Mouse (Mus musculus) kidney, postnatal 0 days (tissue): ENCODE data around the gene Aff1. TPM values are rescaled to one million over a fixed set of nuclear protein-coding genes. Genes with fewer than 3 reads are reported as not detected.
A peak's percentile ranks its signal among the peaks of the same experiment; 100 is the strongest.

Source experiments
- ATAC-seq: fragments of 200-750 bp; cut with Nextera tagmentation; replicated peaks from 2 replicates; pipeline ENCODE4 v1.8.0; 2017; ENCODE audit warnings: low read depth, moderate number of reproducible peaks, moderate TSS enrichment, moderate library complexity; ENCODE audit not compliant: low FRiP score
- DNase-seq: peaks from one replicate; pipeline ENCODE4 v3.0.0-alpha.2; 2016; ENCODE audit warnings: low spot score
- H3K27ac ChIP-seq: fragments of 300-500 bp; sonication (generic); 2 replicates; pipeline ENCODE4 v1.5.1; 2014; ENCODE audit warnings: mild to moderate bottlenecking
- H3K27me3 ChIP-seq: fragments of 300-500 bp; sonication (generic); 2 replicates; pipeline ENCODE4 v1.6.1; 2014; ENCODE audit warnings: low read length, mixed read lengths; ENCODE audit not compliant: insufficient read depth
- H3K36me3 ChIP-seq: fragments of 300-500 bp; sonication (generic); 2 replicates; pipeline ENCODE4 v1.6.1; 2014; ENCODE audit warnings: low read length, mixed read lengths; ENCODE audit not compliant: insufficient read depth
- H3K4me1 ChIP-seq: fragments of 300-500 bp; sonication (generic); replicated peaks from 2 replicates; pipeline ENCODE4 v1.6.1; 2014; ENCODE audit warnings: antibody characterized with exemption, low read length, mixed read lengths; ENCODE audit not compliant: insufficient read depth
- H3K4me2 ChIP-seq: fragments of 300-500 bp; sonication (generic); 2 replicates; pipeline ENCODE4 v1.6.1; 2014; ENCODE audit warnings: mild to moderate bottlenecking, low read length, moderate library complexity, mixed read lengths
- H3K4me3 ChIP-seq: fragments of 300-500 bp; sonication (generic); replicated peaks from 2 replicates; pipeline ENCODE4 v1.5.1; 2014; ENCODE audit warnings: low read depth, low read length
- H3K9ac ChIP-seq: fragments of 300-500 bp; sonication (generic); 2 replicates; pipeline ENCODE4 v1.6.1; 2014; ENCODE audit warnings: low read depth, low read length
- H3K9me3 ChIP-seq: fragments of 300-500 bp; sonication (generic); replicated peaks from 2 replicates; pipeline ENCODE4 v1.6.1; 2016; ENCODE audit warnings: low read length, inconsistent platforms, mixed read lengths
- CTCF ChIP-seq: IDR thresholded peaks from 2 replicates; pipeline ENCODE4 v1.5.1; 2016; ENCODE audit warnings: antibody characterized with exemption, low read depth, mild to moderate bottlenecking, moderate library complexity
- WGBS: fragments of 180-500 bp; shearing (Covaris S2); extraction: QIAGEN DNeasy Blood & Tissue Kit; methylation state at CpG from one replicate; pipeline ENCODE4 v1.1.7; 2014; 5-methylcytosine and 5-hydroxymethylcytosine counted together
- polyA plus RNA-seq: library from polyadenylated mRNA; unstranded; fragments of >200 nt; fragmentation: Nextera tagmentation; extraction: Ambion mirVana; gene quantifications from 2 replicates; pipeline ENCODE4 v1.2.1, GENCODE M21; 2015

The Aff1 gene
- polyA plus RNA-seq, 1 experiment from 2014 or later: 14.3 TPM

GRCm38 (mm10) chr5:103797774-103798173 is 105.6 kb downstream of the Aff1 start:
- WGBS: 73% methylated on average over 10 of the region's 10 CpGs
- DNase-seq: no peak

DNA sequence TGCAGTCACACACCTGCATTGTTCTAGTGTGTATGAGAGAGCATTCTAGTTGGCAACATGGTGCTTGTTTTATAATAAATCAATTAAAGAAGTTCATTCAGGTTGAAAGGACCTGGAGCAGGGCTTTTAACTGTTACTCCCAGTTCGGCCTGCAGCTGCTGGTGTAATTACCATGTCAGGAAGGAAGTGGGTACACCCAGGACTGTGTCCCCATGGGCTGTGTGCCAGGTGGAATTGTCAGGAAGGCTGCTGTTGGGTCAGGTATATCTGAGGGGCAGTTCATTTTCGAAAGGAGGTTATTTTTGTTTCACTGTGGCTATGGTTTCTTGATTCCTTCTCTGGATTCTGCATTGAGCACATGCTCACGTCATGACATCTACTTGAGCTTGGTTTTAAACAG is 107.3 kb downstream of the Aff1 start:
- H3K4me2 ChIP-seq: no peak overlapping the region
- H3K27me3 ChIP-seq: no peaks in the 10 kb centered on the region
- H3K9me3 ChIP-seq: no peaks in the 10 kb centered on the region
- TF ChIP-seq CTCF: no peak
- 0 out of 2 replicates have a peak, but pooled peaks cover 2% of the 10 kb centered on the region for H3K36me3 ChIP-seq
- no peak overlapping the region for H3K27ac ChIP-seq
- peaks cover 4% of the 10 kb centered on the region; the same call in 1 of the 2 replicates for H3K4me1 ChIP-seq
- no peak overlapping the region for H3K9ac ChIP-seq
- WGBS: 60% methylated on average over 3 of the region's 3 CpGs
- no peak overlapping the region for H3K4me3 ChIP-seq
- DNase-seq: no peak
- ATAC-seq: no peak

More at GRCm38 (mm10) chr5:103797774-103798173, 105.6 kb downstream of the Aff1 start:
- Histone ChIP-seq H3K27me3 (no peaks in the 10 kb centered on the region), H3K9me3 (no peaks in the 10 kb centered on the region), H3K4me1 (no peaks in the 10 kb centered on the region), H3K4me3 (no peak overlapping the region), H3K9ac (no peak overlapping the region), H3K36me3 (0 out of 2 replicates have a peak, but pooled peaks cover 2% of the 10 kb centered on the region), H3K27ac (no peak overlapping the region), H3K4me2 (no peak overlapping the region)
- no peak for ATAC-seq
- no peak for TF ChIP-seq CTCF

- H3K4me3 ChIP-seq: no peak overlapping the region
- ATAC-seq (no peak), DNase-seq (no peak)
- WGBS: 77% methylated on average over 5 of the region's 5 CpGs
- no peak for TF ChIP-seq CTCF
- H3K27ac ChIP-seq: no peak overlapping the region
- no peak overlapping the region for H3K4me2 ChIP-seq
- 0 out of 2 replicates have a peak, but pooled peaks cover 2% of the 10 kb centered on the region for H3K36me3 ChIP-seq
- H3K4me1 ChIP-seq: peaks cover 4% of the 10 kb centered on the region; the same call in 1 of the 2 replicates
- H3K9ac ChIP-seq: no peak overlapping the region
- no peaks in the 10 kb centered on the region for H3K9me3 ChIP-seq
- H3K27me3 ChIP-seq: no peaks in the 10 kb centered on the region
These were observed 107.8 kb downstream of the Aff1 start for GRCm38 (mm10) chr5:103800009-103800408.

DNA sequence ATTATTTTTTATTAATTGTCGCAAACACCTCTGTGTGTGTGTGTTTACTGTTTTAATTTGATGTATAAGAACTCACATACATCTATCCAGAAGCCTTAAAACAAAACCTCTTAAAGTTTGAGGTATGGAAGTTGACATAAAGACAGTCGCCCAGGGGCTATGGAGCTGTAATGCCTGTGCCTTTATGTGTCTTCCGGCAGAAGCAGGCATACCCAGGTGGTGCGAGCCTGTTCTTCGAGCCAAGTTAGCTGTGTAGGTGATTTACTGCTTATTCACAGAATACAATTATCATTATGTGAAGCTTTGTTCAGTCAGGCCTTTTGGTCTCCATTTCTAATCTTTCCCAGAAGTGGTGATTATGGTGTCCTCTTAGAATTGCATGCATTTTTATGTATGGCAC is 111.2 kb downstream of the Aff1 start:
- Histone ChIP-seq H3K4me1 (peaks cover 19% of the 10 kb centered on the region), H3K4me2 (no peak overlapping the region), H3K27ac (no peak overlapping the region), H3K9me3 (no peaks in the 10 kb centered on the region), H3K36me3 (0 out of 2 replicates have a peak, but pooled peaks cover 2% of the 10 kb centered on the region), H3K9ac (no peak overlapping the region), H3K4me3 (no peak overlapping the region), H3K27me3 (no peaks in the 10 kb centered on the region)
- no peak for DNase-seq
- no peak for TF ChIP-seq CTCF
- 73% methylated on average over 5 of the region's 5 CpGs for WGBS
- ATAC-seq: no peak

DNA sequence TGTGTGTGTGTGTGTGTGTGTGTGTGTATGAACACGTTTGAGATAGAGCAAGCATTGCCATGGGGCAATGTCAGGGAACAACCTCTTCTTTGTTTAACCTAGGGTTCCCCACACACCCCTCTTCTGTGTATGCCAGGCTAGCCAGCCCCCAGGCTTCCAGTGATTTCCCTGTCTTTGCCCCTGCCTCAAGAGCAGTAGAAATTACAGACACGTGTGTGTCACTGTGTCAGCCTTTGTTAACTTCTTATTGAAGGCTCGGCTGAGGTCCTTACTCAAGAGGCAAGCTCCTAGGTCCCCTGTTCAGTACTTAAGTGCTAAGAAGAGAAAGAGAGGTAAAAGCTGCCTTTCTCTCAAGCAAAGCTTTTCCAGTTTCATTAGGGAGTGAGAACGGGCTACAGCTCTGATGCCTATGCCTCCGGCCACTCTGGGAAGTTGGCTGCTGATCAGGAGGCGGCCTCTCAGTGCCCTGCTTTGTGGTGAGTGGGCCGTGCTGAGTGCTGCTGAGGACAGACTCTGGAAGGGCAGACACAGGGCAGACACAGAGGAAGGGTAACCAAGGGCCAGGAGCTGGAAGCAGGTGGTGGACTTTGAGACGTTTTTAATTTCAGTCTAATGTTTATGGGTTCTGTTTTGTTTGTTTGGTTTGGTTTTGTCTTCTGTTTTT is 111.9 kb downstream of the Aff1 start:
- no peak for DNase-seq
- Histone ChIP-seq H3K27me3 (no peaks in the 10 kb centered on the region), H3K27ac (peak overlapping the region; percentile 54; the same call in 1 of the 2 replicates), H3K4me2 (no peak overlapping the region), H3K9me3 (no peaks in the 10 kb centered on the region), H3K4me1 (peaks cover 19% of the 10 kb centered on the region), H3K9ac (no peak overlapping the region), H3K36me3 (0 out of 2 replicates have a peak, but pooled peaks cover 2% of the 10 kb centered on the region), H3K4me3 (no peak overlapping the region)
- no peak for TF ChIP-seq CTCF
- WGBS: 31% methylated on average over 8 of the region's 8 CpGs
- ATAC-seq: no peak

DNA sequence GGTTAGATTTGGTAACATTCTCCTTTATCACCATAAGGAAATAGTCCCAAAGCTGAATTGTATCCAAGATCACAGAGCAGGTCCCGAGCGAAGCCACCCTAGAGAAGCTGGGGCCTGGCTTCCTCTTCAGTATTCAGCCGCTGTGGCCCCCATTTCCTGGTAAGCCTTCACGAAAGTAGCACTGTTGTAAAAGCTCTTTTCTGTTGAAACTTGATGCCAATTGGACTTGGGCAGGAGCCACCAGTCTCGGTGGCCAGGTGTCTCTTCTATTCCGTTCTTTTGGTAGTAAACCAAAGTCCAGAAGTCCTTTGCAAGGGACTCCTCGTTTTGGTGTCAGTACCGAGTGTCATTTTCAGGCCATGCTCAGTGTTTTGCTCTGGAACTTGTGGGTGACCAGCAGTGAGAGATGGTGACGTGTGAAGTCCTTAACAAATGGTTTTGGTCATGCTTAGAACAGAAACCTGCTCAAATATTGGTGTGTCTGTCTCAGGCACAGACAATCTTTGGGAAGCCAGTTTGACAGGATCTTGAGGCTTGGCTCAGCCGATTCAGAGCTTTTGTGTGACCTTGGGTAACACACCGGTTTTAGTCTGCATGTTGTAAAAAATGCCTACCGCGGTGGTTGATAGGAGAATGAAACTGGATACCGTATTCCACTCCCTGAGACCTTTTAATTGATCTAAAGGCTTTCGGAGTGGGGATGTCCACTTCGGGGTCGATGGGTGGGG is 114.8 kb downstream of the Aff1 start:
- ATAC-seq (no peak), DNase-seq (no peak)
- Histone ChIP-seq H3K36me3 (no peaks in the 10 kb centered on the region), H3K4me1 (peaks cover 19% of the 10 kb centered on the region), H3K27ac (no peak overlapping the region), H3K4me2 (no peak overlapping the region), H3K4me3 (no peak overlapping the region), H3K9ac (no peak overlapping the region), H3K9me3 (no peaks in the 10 kb centered on the region), H3K27me3 (no peaks in the 10 kb centered on the region)
- 40% methylated on average over 17 of the region's 17 CpGs for WGBS
- TF ChIP-seq CTCF: no peak
